Mouse (Mus musculus): ENCODE measurements around the gene Slc29a1. TPM values are rescaled to one million over a fixed set of nuclear protein-coding genes. Genes with fewer than 3 reads are reported as not detected.

Gene Slc29a1
- total RNA-seq, 2 experiments from 2014 or later = 21.1 to 23.0 TPM

DNA sequence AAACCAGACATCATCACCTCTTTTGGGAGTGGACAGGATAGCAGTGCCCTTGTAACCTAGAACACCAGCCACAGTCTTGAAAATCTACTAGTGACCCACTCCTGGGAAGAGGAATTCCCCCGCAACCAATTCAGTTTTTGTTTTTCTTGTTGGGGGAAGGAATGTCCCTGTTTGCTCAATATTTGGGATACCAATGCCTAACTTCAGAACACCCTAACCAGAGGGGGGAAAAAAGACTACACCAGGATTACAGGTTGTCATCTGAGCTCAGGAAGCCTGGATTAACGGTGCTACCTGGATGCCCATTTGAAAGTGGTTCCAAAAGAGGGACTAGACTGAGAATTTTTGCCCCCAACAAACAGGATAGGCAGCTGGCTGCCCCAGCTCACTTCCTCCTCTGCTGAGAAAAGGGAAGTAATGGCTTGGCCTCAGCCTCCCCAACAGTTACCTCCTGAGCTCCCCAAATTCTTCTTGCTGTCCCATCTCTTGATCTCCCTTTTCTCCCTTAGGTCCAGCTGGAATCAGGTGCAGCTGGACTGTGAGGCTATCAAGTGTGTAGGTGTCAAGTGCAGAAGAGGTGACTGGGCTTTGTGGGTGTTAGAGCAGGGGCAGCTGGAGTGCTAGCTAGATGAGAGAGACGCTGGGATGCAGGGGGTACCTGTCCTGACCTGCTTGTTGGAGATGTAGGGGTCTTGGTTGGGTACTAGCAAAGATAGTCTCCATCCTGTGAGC is 42.7 kb downstream of the Slc29a1 start:
- no peak for DNase-seq (ENCODE audit: low spot score in 2 of 2)
- Histone ChIP-seq H3K4me3 (no peak overlapping the region; the same call in 1 of the 2 replicates), H3K27ac (no peak overlapping the region)
- TF ChIP-seq CTCF (conservative IDR thresholded peaks at IDR 0.05) = no peak

- H3K27ac ChIP-seq = peak overlapping the region; percentile 60; the same call in 1 of the 2 replicates
- no peak for TF ChIP-seq CTCF (conservative IDR thresholded peaks at IDR 0.05)
- H3K4me3 ChIP-seq = peak overlapping the region; percentile 75
- DNase-seq (ENCODE audit: low spot score in 2 of 2) = no peak
Measured at GRCm38 (mm10) chr17:45556107-45556489, 43.3 kb downstream of the Slc29a1 start.

GRCm38 (mm10) chr17:45555452-45556106 is 43.8 kb downstream of the Slc29a1 start, which contains the start of gene Nfkbie:
Gene Nfkbie (plus strand): TSS chr17:45555703.
- Histone ChIP-seq H3K4me3 (peak within 1 kb of the TSS; percentile 75), H3K27ac (peak within 1 kb of the TSS; percentile 60; the same call in 1 of the 2 replicates)
- peak; percentile 83 to 85 for DNase-seq (ENCODE audit: low spot score in 2 of 2)
- TF ChIP-seq CTCF (conservative IDR thresholded peaks at IDR 0.05) = no peak

DNA sequence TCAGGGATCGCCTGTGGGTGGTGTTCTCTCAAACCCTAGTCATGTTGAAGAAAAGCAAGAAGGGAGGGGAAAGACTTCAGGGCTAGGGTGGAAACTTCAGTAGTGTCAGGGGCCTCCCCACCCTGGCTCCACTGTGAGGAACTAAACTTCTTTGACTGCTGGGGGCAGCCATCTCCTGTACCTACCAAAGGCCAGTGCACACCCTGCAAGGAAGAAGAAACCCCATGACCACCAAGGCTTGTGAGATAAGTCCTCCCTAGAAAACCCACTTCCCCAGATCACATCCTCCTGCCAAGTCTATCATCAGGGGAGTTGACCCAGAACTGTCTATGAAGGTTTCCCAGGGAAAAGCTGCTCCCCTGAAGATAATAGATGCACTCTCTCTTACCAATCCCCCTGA is 45.0 kb downstream of the Slc29a1 start:
- DNase-seq (ENCODE audit: low spot score in 2 of 2) = no peak

GRCm38 (mm10) chr17:45553065-45553464 is 46.3 kb downstream of the Slc29a1 start:
- no peak for DNase-seq (ENCODE audit: low spot score in 2 of 2)
- no peak for TF ChIP-seq CTCF (conservative IDR thresholded peaks at IDR 0.05)

More for the DNA sequence above, 45.0 kb downstream of the Slc29a1 start:
- no peak for TF ChIP-seq CTCF (conservative IDR thresholded peaks at IDR 0.05)
- Histone ChIP-seq H3K27ac (no peak overlapping the region), H3K4me3 (no peak overlapping the region)

DNA sequence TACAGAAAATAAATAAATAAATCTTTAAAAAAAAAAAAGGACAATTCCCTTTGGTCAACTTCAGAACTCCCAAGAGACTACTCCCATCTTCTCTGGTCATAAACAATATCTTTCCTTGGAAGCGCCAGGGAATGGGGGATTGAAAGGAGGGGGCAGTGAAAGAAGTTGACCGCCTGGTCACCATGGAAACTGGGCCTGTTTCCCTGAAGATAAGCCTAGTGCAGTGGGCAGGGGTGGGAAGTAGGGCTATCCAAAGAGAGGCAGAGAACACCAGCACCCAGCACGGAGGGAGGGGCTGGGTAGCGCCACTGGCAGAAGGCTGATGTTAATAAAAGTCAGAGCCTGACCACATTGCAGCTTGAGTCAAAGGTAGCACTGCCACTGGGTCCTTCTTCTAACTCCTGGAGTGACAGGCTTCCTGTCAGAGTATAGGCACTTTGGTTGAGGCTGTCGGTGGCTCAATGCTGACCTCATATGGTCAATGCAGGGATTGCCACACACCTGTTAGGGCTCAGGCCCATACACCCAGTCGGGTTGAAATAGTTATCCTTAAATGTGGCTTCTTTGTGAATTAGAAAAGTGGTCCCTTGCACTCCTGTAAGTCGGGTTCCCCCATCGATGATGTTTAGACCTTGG is 47.5 kb downstream of the Slc29a1 start:
- H3K27ac ChIP-seq = no peak overlapping the region
- peak; percentile 81 to 86 for DNase-seq (ENCODE audit: low spot score in 2 of 2)
- no peak overlapping the region for H3K4me3 ChIP-seq
- TF ChIP-seq CTCF (conservative IDR thresholded peaks at IDR 0.05) = peak; percentile 94

More at GRCm38 (mm10) chr17:45553065-45553464, 46.3 kb downstream of the Slc29a1 start:
- no peak overlapping the region for H3K27ac ChIP-seq
- no peak overlapping the region for H3K4me3 ChIP-seq

- H3K27ac ChIP-seq = no peak overlapping the region
- H3K4me3 ChIP-seq = no peak overlapping the region
- DNase-seq (ENCODE audit: low spot score in 2 of 2) = no peak
- no peak for TF ChIP-seq CTCF (conservative IDR thresholded peaks at IDR 0.05)
Measured at GRCm38 (mm10) chr17:45551249-45551796, 48.1 kb downstream of the Slc29a1 start.

- peak overlapping the region; percentile 96; the same call in 1 of the 2 replicates for H3K27ac ChIP-seq
- no peak for TF ChIP-seq CTCF (conservative IDR thresholded peaks at IDR 0.05)
- no peak for DNase-seq (ENCODE audit: low spot score in 2 of 2)
- no peak overlapping the region for H3K4me3 ChIP-seq
Measured at GRCm38 (mm10) chr17:45550253-45550652, 49.2 kb downstream of the Slc29a1 start.

DNA sequence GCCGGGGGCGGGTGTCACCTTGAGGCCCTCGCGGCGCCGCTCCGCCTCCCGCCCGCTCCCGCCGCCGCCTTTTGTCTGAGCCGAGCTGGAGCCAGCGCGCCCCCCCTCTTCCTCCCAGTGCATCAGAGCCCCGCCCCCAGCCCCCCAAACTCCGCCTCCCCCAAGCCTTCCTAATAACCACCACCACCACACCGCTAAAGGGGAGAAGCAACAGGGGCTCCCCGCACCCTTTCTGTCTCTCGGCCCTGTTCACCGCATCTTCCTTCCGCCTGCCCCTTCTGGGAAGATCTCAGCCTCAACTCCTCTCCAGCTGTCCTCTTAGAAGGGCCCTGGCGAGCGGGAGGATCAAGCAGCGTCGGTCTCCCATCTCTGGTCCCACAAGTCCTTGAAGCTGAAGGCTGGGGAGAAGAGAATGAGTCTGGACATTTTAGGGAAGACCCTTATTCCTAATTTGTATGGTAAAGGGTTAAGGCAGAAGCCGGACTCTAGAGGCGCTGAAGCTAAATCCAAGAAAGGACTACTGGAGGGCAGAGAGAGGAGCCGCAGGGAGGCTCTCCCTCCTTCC is 49.7 kb downstream of the Slc29a1 start, which contains the start of gene Tmem151b:
Gene Tmem151b, minus strand, starts transcription at position 61 of the 565 bp plus-strand sequence.
- peak within 1 kb of the TSS; percentile 75 for H3K4me3 ChIP-seq
- peak; percentile 65 to 67 for DNase-seq (ENCODE audit: low spot score in 2 of 2)
- H3K27ac ChIP-seq = peak within 1 kb of the TSS; percentile 96
- TF ChIP-seq CTCF (conservative IDR thresholded peaks at IDR 0.05) = no peak

- peak overlapping the region; percentile 75 for H3K4me3 ChIP-seq
- DNase-seq (ENCODE audit: low spot score in 2 of 2) = peak; percentile 69 to 75
- H3K27ac ChIP-seq = peak overlapping the region; percentile 96
- TF ChIP-seq CTCF (conservative IDR thresholded peaks at IDR 0.05) = peak; percentile 70
Measured at GRCm38 (mm10) chr17:45548541-45549512, 50.6 kb downstream of the Slc29a1 start.

GRCm38 (mm10) chr17:45547461-45548190 is 51.8 kb downstream of the Slc29a1 start:
- Histone ChIP-seq H3K27ac (peak overlapping the region; percentile 36; the same call in 1 of the 2 replicates), H3K4me3 (peak overlapping the region; percentile 75)
- TF ChIP-seq CTCF (conservative IDR thresholded peaks at IDR 0.05) = peak; percentile 27; the same call in 1 of the 2 replicates
- no peak for DNase-seq (ENCODE audit: low spot score in 2 of 2)

All from layer of hippocampus, adult 2 months (tissue).